ENCODE assay signal across 9 mouse cellular contexts in the genomic region with DNA sequence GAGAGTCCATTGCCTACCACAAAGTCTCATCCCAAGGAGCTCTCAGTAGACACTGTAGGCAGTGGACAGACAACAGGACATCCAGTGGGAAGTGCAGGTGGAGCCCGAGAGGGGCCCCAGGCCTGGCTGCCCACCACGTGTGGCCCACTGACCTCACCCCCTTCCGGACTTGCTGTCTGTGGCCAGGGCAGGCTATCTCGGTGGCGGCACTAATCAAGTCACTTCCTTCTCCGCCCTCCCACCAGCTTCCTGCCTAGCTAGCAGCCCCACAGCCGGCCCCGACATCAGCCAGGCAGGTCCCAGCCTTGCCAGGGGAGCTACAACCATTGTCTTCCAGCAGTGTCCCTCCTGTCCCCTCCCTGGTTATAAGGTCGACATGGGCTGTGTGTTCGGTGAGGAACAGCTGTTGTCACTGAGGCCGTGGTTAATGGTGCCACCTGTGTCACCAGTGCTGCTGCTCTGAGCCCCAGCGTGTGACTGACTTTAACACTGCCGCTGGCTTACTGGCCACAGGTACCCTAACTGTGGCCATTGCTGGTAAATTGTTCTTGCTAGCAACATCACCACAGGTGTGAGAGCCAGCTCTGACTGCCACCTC. TPM values are rescaled to one million over a fixed set of nuclear protein-coding genes. Genes with fewer than 3 reads are reported as not detected.
DNase-seq lines count a peak whose midpoint lies in the region; ATAC-seq lines count a peak whose summit lies in the region.
"Had no signal": no experiment of that assay in that cellular context is flagged by ENCODE, and none has a peak within 500 bp of the region (broad histone marks: within the 10 kb centered on the region; RNA-seq: fewer than 3 reads in every experiment).

No protein-coding gene starts in this region.

- peak; percentile 42 for DNase-seq in adrenal gland, postnatal 10 days
- no peak for DNase-seq in adrenal gland, postnatal 4 days (ENCODE audit: low spot score in 2 of 2)
- peak; percentile 75 for DNase-seq in kidney, postnatal 14 days
- no peak for DNase-seq in left cerebral cortex, adult 18-20 months (ENCODE audit: low spot score in 2 of 2)
- DNase-seq in right cerebral cortex, postnatal 25 days, result no peak
- DNase-seq: cerebellum, postnatal 10 days had no signal

- H3K9ac ChIP-seq in heart, embryonic 12.5 days, result no peak overlapping the region; the same call in 1 of the 2 replicates
- no peak overlapping the region for H3K9ac ChIP-seq in hindbrain, embryonic 13.5 days

- peak; percentile 13; the same call in 1 of the 2 replicates for ATAC-seq in heart, embryonic 12.5 days (ENCODE audit: insufficient number of reproducible peaks, low FRiP score)
- ATAC-seq in megakaryocyte, adult 5-6 weeks (ENCODE audit: poor library complexity, severe bottlenecking), result peak; percentile 84
- ATAC-seq in hindbrain, embryonic 13.5 days (ENCODE audit: low FRiP score), result no peak

- H3K27ac ChIP-seq in heart, embryonic 12.5 days (ENCODE audit: poor library complexity, severe bottlenecking), result peak overlapping the region; percentile 80
- no peak overlapping the region for H3K27ac ChIP-seq in hindbrain, embryonic 13.5 days

- H3K27me3 ChIP-seq in heart, embryonic 12.5 days (replicated peaks), result no peaks in the 10 kb centered on the region
- H3K27me3 ChIP-seq in hindbrain, embryonic 13.5 days, result no peaks in the 10 kb centered on the region; the same call in 1 of the 2 replicates

- no peaks in the 10 kb centered on the region for H3K9me3 ChIP-seq in heart, embryonic 12.5 days (replicated peaks)
- no peaks in the 10 kb centered on the region for H3K9me3 ChIP-seq in hindbrain, embryonic 13.5 days

- H3K4me3 ChIP-seq in heart, embryonic 12.5 days, result no peak overlapping the region
- no peak overlapping the region for H3K4me3 ChIP-seq in hindbrain, embryonic 13.5 days

- WGBS in heart, embryonic 12.5 days, result 41% methylated on average over 13 of the region's 13 CpGs
- WGBS in hindbrain, embryonic 13.5 days, result 60% methylated on average over 13 of the region's 13 CpGs

- H3K4me1 ChIP-seq in heart, embryonic 12.5 days (replicated peaks), result peaks cover 100% of the 10 kb centered on the region
- peaks cover 29% of the 10 kb centered on the region for H3K4me1 ChIP-seq in hindbrain, embryonic 13.5 days (replicated peaks)

- H3K4me2 ChIP-seq in heart, embryonic 12.5 days, result peak overlapping the region; percentile 16; the same call in 1 of the 2 replicates
- H3K4me2 ChIP-seq in hindbrain, embryonic 13.5 days, result no peak overlapping the region

- peaks cover 67% of the 10 kb centered on the region for H3K36me3 ChIP-seq in heart, embryonic 12.5 days
- no peaks in the 10 kb centered on the region for H3K36me3 ChIP-seq in hindbrain, embryonic 13.5 days

RNA-seq across cellular contexts. Expression of a gene that starts 33.1 kb away (rescaled TPM):
- 10 to 100 TPM; 27.2 to 29.0 TPM for total RNA-seq in adrenal gland, postnatal 10 days (2021)
- total RNA-seq in adrenal gland, postnatal 4 days (2021), result 10 to 100 TPM; 32.9 to 42.5 TPM
- 8.0 and 9.2 TPM in 2 replicates for polyA plus RNA-seq in heart, embryonic 12.5 days (2016; fragmentation: Nextera tagmentation; extraction: Ambion mirVana)
- total RNA-seq in megakaryocyte, adult 5-6 weeks (2015), result 4.3 and 4.5 TPM in 2 replicates
- total RNA-seq in megakaryocyte, adult 5-6 weeks (2017), result 4.8 and 5.6 TPM in 2 replicates
- 10 to 100 TPM; 35.6 to 37.5 TPM for total RNA-seq in left cerebral cortex, adult 18-20 months (2021)
- 1.4 and 1.5 TPM in 2 replicates for polyA plus RNA-seq in hindbrain, embryonic 13.5 days (2015; fragmentation: Nextera tagmentation; extraction: Ambion mirVana)

RNA-seq across cellular contexts. Expression of a gene that starts 45.5 kb away (rescaled TPM):
- total RNA-seq in adrenal gland, postnatal 10 days (2021), result not detected
- total RNA-seq in adrenal gland, postnatal 4 days (2021), result not detected
- not detected in 2 replicates for polyA plus RNA-seq in heart, embryonic 12.5 days (2016; fragmentation: Nextera tagmentation; extraction: Ambion mirVana)
- not detected in 2 replicates for total RNA-seq in megakaryocyte, adult 5-6 weeks (2015)
- total RNA-seq in megakaryocyte, adult 5-6 weeks (2017), result not detected in 2 replicates
- total RNA-seq in left cerebral cortex, adult 18-20 months (2021), result 1 to 10 TPM; 8.0 to 8.5 TPM
- not detected in 2 replicates for polyA plus RNA-seq in hindbrain, embryonic 13.5 days (2015; fragmentation: Nextera tagmentation; extraction: Ambion mirVana)

Comparison
In these comparisons a context has a peak if more than half of its experiments do, and no peak if none do; other contexts are left out.
1. DNase-seq: peak in adrenal gland, postnatal 10 days (single experiment) and kidney, postnatal 14 days (single experiment); none in adrenal gland, postnatal 4 days (0 of 2), left cerebral cortex, adult 18-20 months (0 of 2) and right cerebral cortex, postnatal 25 days (single experiment).
2. RNA of a gene that starts 33.1 kb away (total RNA-seq): 32.9 to 42.5 TPM in adrenal gland, postnatal 4 days, 35.6 to 37.5 TPM in left cerebral cortex, adult 18-20 months and 27.2 to 29.0 TPM in adrenal gland, postnatal 10 days; 4.3 to 5.6 TPM in megakaryocyte, adult 5-6 weeks; every median in the first group is over 4 times any median in the second.
3. RNA of a gene that starts 45.5 kb away (total RNA-seq): 8.0 to 8.5 TPM in left cerebral cortex, adult 18-20 months; not detected in adrenal gland, postnatal 10 days, not detected in adrenal gland, postnatal 4 days and not detected in megakaryocyte, adult 5-6 weeks; every median in the first group is over 4 times any median in the second.